Mouse (Mus musculus) liver, embryonic 14.5 days (tissue): ENCODE results near the gene Pck2.

Source experiments
- CTCF ChIP-seq: IDR thresholded peaks from 2 replicates; pipeline ENCODE4 v1.5.1; 2016; ENCODE audit warnings: antibody characterized with exemption, low read depth, control low read depth
- EP300 ChIP-seq: IDR thresholded peaks from 2 replicates; pipeline ENCODE4 v1.6.1; 2016; ENCODE audit warnings: antibody characterized with exemption, low read depth

GRCm38 (mm10) chr14:55576376-55576775, 36.3 kb downstream of the Pck2 start:
- TF ChIP-seq CTCF (no peak), EP300 (no peak)
